11 mouse cellular contexts compared by ENCODE assay signal in genomic region chr10:118991213-118991612, GRCm38 (mm10).
DNase-seq lines count a peak whose midpoint lies in the region; ATAC-seq and TF ChIP-seq lines count a peak whose summit lies in the region.
"Had no signal": no experiment of that assay in that cellular context is flagged by ENCODE, and none has a peak within 500 bp of the region (broad histone marks: within the 10 kb centered on the region; RNA-seq: fewer than 3 reads in every experiment).

No protein-coding gene starts in this region.

- H3K9me3 ChIP-seq in neural tube, embryonic 15.5 days (replicated peaks), result no peaks in the 10 kb centered on the region
- H3K9me3 ChIP-seq: limb, embryonic 15.5 days had no signal

- no peaks in the 10 kb centered on the region for H3K36me3 ChIP-seq in kidney, adult 2 months (ENCODE audit: control insufficient read depth, insufficient read depth, low read length)
- no peaks in the 10 kb centered on the region for H3K36me3 ChIP-seq in neural tube, embryonic 15.5 days
- H3K36me3 ChIP-seq: limb, embryonic 15.5 days had no signal

- TF ChIP-seq POLR2A in kidney, adult 2 months (IDR thresholded peaks at IDR 0.05; ENCODE audit: low read depth, low read length), result no peak

- 35% methylated on average over 7 of the region's 7 CpGs for WGBS in kidney, adult 2 months
- 67% methylated on average over 7 of the region's 7 CpGs for WGBS in neural tube, embryonic 15.5 days

- TF ChIP-seq CTCF in kidney, adult 2 months (conservative IDR thresholded peaks at IDR 0.05; ENCODE audit: insufficient read depth, insufficient read length, low read depth, low read length), result no peak

- H3K9ac ChIP-seq in neural tube, embryonic 15.5 days (replicated peaks), result no peak overlapping the region
- H3K9ac ChIP-seq: hindbrain, embryonic 14.5 days; limb, embryonic 15.5 days had no signal

- DNase-seq in kidney, postnatal 4 days, result peak; percentile 39 to 55
- no peak for DNase-seq in kidney, adult 2 months
- peak; percentile 81 for DNase-seq in Muller cell, postnatal 12 days (ENCODE audit: inconsistent ontology term)
- peak; percentile 48 to 77 for DNase-seq in frontal cortex, adult 2 months (ENCODE audit: extremely low spot score in 1 of 2, low spot score in 1 of 2)
- DNase-seq in left cerebral cortex, adult 9 months (ENCODE audit: low spot score in 2 of 2), result peak; percentile 16 to 71
- no peak for DNase-seq in T-cell, adult 2 months (ENCODE audit: low spot score)
- DNase-seq in retina, embryonic 14.5 days (ENCODE audit: low spot score), result no peak

- 0 out of 2 replicates have a peak, but pooled peaks cover 2% of the 10 kb centered on the region for H3K4me1 ChIP-seq in kidney, adult 2 months (ENCODE audit: control insufficient read depth, insufficient read depth, low read length)
- peaks cover 3% of the 10 kb centered on the region; the same call in 1 of the 2 replicates for H3K4me1 ChIP-seq in neural tube, embryonic 15.5 days

- no peaks in the 10 kb centered on the region for H3K27me3 ChIP-seq in kidney, adult 2 months (replicated peaks; ENCODE audit: control insufficient read depth, insufficient read depth, low read length)
- H3K27me3 ChIP-seq in neural tube, embryonic 15.5 days (replicated peaks), result no peaks in the 10 kb centered on the region
- H3K27me3 ChIP-seq: limb, embryonic 15.5 days had no signal

- no peak overlapping the region for H3K4me3 ChIP-seq in kidney, adult 2 months (ENCODE audit: insufficient read depth, low read depth, low read length)
- H3K4me3 ChIP-seq in neural tube, embryonic 15.5 days (replicated peaks), result no peak overlapping the region
- H3K4me3 ChIP-seq: erythroblast, embryonic 14.5 days; limb, embryonic 15.5 days had no signal

- no peak for ATAC-seq in neural tube, embryonic 15.5 days (ENCODE audit: low FRiP score)

- H3K27ac ChIP-seq in kidney, adult 2 months (ENCODE audit: insufficient read depth, low read depth, low read length), result no peak overlapping the region
- no peak overlapping the region for H3K27ac ChIP-seq in neural tube, embryonic 15.5 days (replicated peaks)
- H3K27ac ChIP-seq: hindbrain, embryonic 14.5 days; limb, embryonic 15.5 days had no signal

- no peak overlapping the region for H3K4me2 ChIP-seq in neural tube, embryonic 15.5 days
- H3K4me2 ChIP-seq: hindbrain, embryonic 14.5 days; limb, embryonic 15.5 days had no signal

Comparison
In these comparisons a context has a peak if more than half of its experiments do, and no peak if none do; other contexts are left out.
1. DNase-seq: peak in kidney, postnatal 4 days (2 of 2), Muller cell, postnatal 12 days (single experiment), frontal cortex, adult 2 months (2 of 2) and left cerebral cortex, adult 9 months (2 of 2); none in kidney, adult 2 months (single experiment), T-cell, adult 2 months (single experiment) and retina, embryonic 14.5 days (single experiment).